Mouse (Mus musculus): Measurements from ENCODE around the gene Gstp3. TPM values are rescaled to one million over a fixed set of nuclear protein-coding genes. Genes with fewer than 3 reads are reported as not detected.
A peak's percentile ranks its signal among the peaks of the same experiment; 100 is the strongest.

Gstp3 gene
- polyA plus RNA-seq, 1 experiment from 2014 or later, result not detected

DNA sequence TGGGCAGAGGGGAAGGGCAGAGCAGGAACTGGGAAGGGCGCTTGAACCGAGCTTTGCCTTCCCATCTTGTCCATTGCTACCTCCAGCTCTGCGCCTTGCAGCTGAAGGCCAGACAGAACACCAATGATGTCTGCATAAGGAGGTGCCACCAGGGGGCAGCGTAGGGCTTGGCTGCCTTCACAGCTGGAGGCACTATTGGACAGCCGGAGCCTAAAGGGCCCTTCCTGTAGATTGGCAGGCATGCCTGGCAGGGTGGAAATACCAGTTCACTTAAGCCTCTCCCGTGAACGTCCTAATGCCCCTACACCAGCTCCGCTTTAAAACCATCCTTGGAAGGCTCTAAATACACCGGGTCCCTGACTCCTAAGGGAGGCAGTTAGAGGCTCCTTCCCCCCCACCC, 39.7 kb upstream of the Gstp3 start:
- H3K9ac ChIP-seq, result 0 out of 2 replicates have a peak overlapping the region, but pooled peaks have one; percentile 13
- peak overlapping the region; percentile 81 for H3K4me2 ChIP-seq
- ATAC-seq, result no peak
- no peaks in the 10 kb centered on the region for H3K36me3 ChIP-seq (ENCODE audit: poor library complexity, severe bottlenecking)
- peaks cover 32% of the 10 kb centered on the region for H3K27me3 ChIP-seq
- H3K27ac ChIP-seq, result no peak overlapping the region
- WGBS, result 13% methylated on average over 9 of the region's 9 CpGs
- peaks cover 56% of the 10 kb centered on the region for H3K4me1 ChIP-seq
- 0 out of 2 replicates have a peak overlapping the region, but pooled peaks have one; percentile 50 for H3K4me3 ChIP-seq
- no peaks in the 10 kb centered on the region for H3K9me3 ChIP-seq (replicated peaks)

DNA sequence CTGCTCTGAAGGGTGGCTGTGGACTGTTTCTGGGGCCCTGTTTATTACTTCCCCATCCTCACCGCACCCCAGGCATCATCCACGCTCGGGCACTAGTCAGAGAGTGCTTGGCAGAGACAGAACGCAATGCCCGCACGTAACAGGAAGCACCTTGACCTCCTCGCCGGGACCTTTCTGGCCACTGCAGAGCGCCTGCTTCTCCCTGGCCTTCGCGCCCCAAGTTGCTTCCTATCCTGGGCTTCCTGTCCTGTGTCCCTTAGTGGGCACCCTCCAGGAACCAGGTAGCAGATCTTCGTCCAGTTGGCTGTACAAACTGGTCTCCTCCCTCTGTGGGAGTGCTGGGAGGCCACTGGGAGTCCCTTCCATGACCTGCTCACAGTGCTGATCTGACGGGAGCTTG, 39.1 kb upstream of the Gstp3 start:
- peaks cover 56% of the 10 kb centered on the region for H3K4me1 ChIP-seq

DNA sequence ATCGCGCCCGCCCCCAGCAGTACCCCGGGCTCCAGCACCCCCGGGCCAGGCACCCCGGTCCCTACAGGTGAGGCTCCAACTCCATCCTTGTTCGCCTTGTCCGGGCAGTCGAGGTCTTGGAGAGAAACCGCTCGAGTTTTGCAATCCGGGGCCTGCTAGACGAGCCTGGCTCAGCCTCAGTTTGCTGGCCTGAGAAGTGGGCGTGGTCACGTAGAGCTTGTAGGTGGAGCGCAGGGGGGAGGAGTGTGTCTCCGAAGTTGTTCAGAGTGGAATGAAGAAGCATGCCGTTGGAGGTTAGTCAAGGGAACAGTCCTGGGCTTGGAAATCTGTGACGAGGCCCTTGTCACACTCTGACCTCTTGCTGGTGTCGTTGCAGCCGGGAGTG, 38.1 kb upstream of the Gstp3 start:
- ATAC-seq, result no peak; the same call in 1 of the 2 replicates
- H3K4me2 ChIP-seq, result peak overlapping the region; percentile 68
- peak overlapping the region; percentile 88 for H3K27ac ChIP-seq
- peaks cover 30% of the 10 kb centered on the region for H3K27me3 ChIP-seq
- no peaks in the 10 kb centered on the region for H3K9me3 ChIP-seq (replicated peaks)
- peak overlapping the region; percentile 60 for H3K4me3 ChIP-seq
- H3K9ac ChIP-seq, result peak overlapping the region; percentile 68
- no peaks in the 10 kb centered on the region for H3K36me3 ChIP-seq (ENCODE audit: poor library complexity, severe bottlenecking)
- under 1% methylated on average over 21 of the region's 21 CpGs for WGBS
- H3K4me1 ChIP-seq, result peaks cover 56% of the 10 kb centered on the region

More for the DNA sequence above, 39.1 kb upstream of the Gstp3 start:
- Histone ChIP-seq H3K27ac (no peak overlapping the region), H3K4me2 (peak overlapping the region; percentile 68; the same call in 1 of the 2 replicates), H3K9me3 (replicated peaks) (no peaks in the 10 kb centered on the region), H3K4me3 (no peak overlapping the region), H3K27me3 (peaks cover 32% of the 10 kb centered on the region), H3K36me3 (ENCODE audit: poor library complexity, severe bottlenecking) (no peaks in the 10 kb centered on the region), H3K9ac (0 out of 2 replicates have a peak overlapping the region, but pooled peaks have one; percentile 13)
- WGBS, result 91% methylated on average over 13 of the region's 13 CpGs
- ATAC-seq, result no peak

DNA sequence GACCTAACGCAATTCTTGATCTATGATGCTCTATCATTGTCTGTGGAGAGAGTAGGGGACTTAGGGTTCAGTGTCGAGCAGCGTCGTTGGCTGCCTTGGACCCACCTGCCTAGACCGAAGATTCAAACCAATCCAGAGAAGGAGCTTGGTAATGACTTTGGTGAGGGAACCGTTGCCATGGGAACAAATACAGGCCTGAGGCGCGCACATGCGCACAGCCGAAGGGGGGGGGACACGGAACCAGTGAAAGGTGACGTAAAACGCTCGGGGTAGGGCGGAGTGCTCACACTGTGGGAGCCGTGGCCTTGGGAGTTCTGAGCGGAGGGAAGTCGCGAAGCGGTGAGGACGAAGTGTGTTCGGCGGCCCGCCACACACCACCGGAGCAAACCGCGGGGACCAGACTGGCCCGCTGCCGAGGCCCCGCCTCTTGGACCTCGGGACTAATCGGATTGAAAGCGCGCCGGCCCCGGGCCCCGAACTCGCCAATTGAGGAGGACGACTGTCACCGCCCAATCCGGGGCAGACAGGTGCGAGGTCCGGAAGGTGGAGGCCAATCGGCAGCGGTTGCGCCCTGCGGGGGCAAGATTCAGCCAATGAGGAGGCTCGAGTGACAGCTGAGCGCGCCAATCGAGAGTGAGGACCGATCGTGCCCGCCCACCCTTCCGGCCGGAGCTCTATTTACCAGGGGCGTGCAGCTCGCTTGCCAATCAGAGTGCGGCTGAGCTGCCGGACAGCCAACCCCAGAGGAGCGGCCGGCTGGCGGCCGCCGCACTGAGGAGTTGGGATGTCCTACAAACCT, 37.5 kb upstream of the Gstp3 start, which contains the start of gene Cdk2ap2:
Cdk2ap2 (plus strand) TSS at position 541 of the 799 bp plus-strand sequence.
- ATAC-seq, result peak; percentile 94
- Histone ChIP-seq H3K36me3 (ENCODE audit: poor library complexity, severe bottlenecking) (no peaks in the 10 kb centered on the region), H3K27ac (peak within 1 kb of the TSS; percentile 88), H3K4me2 (peak within 1 kb of the TSS; percentile 68), H3K27me3 (peaks cover 24% of the 10 kb centered on the region), H3K9me3 (replicated peaks) (no peaks in the 10 kb centered on the region), H3K4me1 (peaks cover 54% of the 10 kb centered on the region), H3K4me3 (peak within 1 kb of the TSS; percentile 60), H3K9ac (peak within 1 kb of the TSS; percentile 68)
- under 1% methylated on average over 62 of the region's 65 CpGs for WGBS

GRCm38 (mm10) chr19:4095802-4096201, 36.4 kb upstream of the Gstp3 start:
- H3K9me3 ChIP-seq (replicated peaks), result no peaks in the 10 kb centered on the region
- no peaks in the 10 kb centered on the region for H3K36me3 ChIP-seq (ENCODE audit: poor library complexity, severe bottlenecking)
- 71% methylated on average over 3 of the region's 3 CpGs for WGBS
- H3K4me1 ChIP-seq, result peaks cover 43% of the 10 kb centered on the region
- H3K4me3 ChIP-seq, result no peak overlapping the region
- ATAC-seq, result no peak
- H3K4me2 ChIP-seq, result peak overlapping the region; percentile 68; the same call in 1 of the 2 replicates
- no peak overlapping the region for H3K27ac ChIP-seq
- peaks cover 14% of the 10 kb centered on the region; the same call in 1 of the 2 replicates for H3K27me3 ChIP-seq
- no peak overlapping the region for H3K9ac ChIP-seq

DNA sequence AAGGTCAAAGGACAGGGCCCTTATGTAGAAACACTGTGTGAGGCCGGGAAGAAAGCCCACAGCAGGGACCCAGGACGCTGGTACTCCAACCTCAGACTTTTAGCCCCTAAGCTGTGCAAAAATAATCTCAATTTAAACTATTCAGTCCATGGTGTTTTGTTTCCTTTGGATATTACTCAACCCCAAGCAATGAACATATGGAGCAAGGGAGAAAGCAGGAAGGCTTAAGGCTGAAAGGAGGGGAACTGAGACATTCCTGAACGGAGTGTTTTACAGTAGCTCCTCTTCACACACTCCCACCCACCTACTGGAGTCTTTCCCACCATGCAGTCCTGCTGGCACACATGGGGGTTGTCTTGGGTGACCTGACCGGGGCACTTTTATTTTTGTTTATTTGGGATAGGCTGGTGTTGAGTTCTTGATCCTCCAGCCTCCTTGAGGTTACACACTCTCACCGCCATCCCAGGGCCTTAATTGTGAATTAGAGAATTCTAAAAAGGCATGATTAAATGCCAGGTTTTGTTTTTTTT, 35.5 kb upstream of the Gstp3 start:
- Histone ChIP-seq H3K4me2 (no peak overlapping the region), H3K9ac (no peak overlapping the region), H3K4me3 (no peak overlapping the region), H3K27ac (no peak overlapping the region), H3K36me3 (ENCODE audit: poor library complexity, severe bottlenecking) (no peaks in the 10 kb centered on the region), H3K27me3 (peaks cover 6% of the 10 kb centered on the region; the same call in 1 of the 2 replicates), H3K4me1 (peaks cover 34% of the 10 kb centered on the region), H3K9me3 (replicated peaks) (no peaks in the 10 kb centered on the region)
- WGBS, result 80% methylated on average over 5 of the region's 5 CpGs
- ATAC-seq, result no peak

DNA sequence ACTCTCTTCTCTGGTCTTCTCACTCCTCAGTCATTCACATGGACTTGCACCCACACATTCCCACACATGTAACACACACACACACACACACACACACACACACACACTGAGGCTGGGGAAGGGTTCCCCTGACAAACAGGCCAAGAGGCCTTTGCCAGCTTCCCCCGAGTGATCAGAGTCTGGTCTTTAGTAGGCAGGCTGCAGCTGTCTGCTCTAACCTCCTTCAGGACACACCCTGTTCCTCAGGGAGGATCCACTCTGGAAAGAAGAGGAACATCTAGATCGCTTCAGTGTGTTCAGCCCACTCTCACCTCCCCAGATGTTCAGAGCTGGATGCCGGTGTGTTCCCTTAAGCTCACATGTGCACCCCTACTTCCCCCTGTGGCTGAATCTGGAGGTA, 35.0 kb upstream of the Gstp3 start:
- no peak overlapping the region for H3K9ac ChIP-seq
- peaks cover under 1% of the 10 kb centered on the region; the same call in 1 of the 2 replicates for H3K27me3 ChIP-seq
- no peaks in the 10 kb centered on the region for H3K36me3 ChIP-seq (ENCODE audit: poor library complexity, severe bottlenecking)
- no peak overlapping the region for H3K4me2 ChIP-seq
- H3K27ac ChIP-seq, result no peak overlapping the region
- no peaks in the 10 kb centered on the region for H3K9me3 ChIP-seq (replicated peaks)
- 83% methylated on average over 3 of the region's 3 CpGs for WGBS
- ATAC-seq, result no peak
- no peak overlapping the region for H3K4me3 ChIP-seq
- H3K4me1 ChIP-seq, result peaks cover 29% of the 10 kb centered on the region

DNA sequence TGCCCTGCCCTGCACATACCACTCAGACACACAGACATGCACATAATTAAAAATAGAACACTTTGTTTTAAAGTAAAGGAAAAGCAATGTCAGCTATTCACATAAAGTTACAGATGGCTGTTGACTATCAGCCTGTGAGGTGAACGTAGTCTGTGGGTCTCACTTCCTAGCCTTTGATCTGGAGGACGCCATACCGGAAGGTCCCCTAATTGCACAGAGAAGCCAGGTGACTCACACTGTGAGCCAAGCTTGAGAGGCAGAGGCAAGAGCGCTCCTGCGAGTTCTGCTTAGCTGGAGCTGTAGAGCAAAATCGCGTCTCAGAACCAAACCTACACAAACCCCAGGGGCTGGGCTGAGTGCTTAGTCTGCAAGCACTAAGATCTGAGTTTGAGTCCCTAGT, 34.4 kb upstream of the Gstp3 start:
- Histone ChIP-seq H3K27me3 (no peaks in the 10 kb centered on the region), H3K9me3 (replicated peaks) (no peaks in the 10 kb centered on the region), H3K9ac (no peak overlapping the region), H3K4me3 (no peak overlapping the region), H3K36me3 (ENCODE audit: poor library complexity, severe bottlenecking) (no peaks in the 10 kb centered on the region), H3K4me2 (no peak overlapping the region), H3K27ac (no peak overlapping the region), H3K4me1 (peaks cover 29% of the 10 kb centered on the region)
- WGBS, result 78% methylated on average over 7 of the region's 7 CpGs
- no peak for ATAC-seq

DNA sequence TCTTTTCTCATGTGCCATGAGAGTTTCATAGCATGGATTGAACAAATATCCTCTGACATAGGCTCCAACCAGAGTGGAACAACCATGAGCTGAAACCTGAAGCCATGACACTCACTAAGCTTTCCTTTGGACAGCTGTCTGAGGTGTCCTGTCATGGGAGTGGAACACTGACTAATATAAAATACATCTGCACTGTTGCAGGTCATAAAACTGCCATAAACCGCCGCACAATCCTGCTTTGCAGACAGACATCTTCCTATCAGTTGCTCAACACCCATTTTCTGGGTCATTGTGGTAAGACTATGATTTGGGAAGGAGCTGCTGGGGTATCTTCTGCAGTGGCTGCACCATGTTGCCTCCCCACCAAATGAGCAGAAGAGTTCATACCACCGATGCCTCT, 33.4 kb upstream of the Gstp3 start:
- no peaks in the 10 kb centered on the region for H3K9me3 ChIP-seq (replicated peaks)
- H3K4me2 ChIP-seq, result no peak overlapping the region
- H3K4me1 ChIP-seq, result peaks cover 18% of the 10 kb centered on the region
- H3K27me3 ChIP-seq, result no peaks in the 10 kb centered on the region
- no peak for ATAC-seq
- no peak overlapping the region for H3K4me3 ChIP-seq
- WGBS, result 90% methylated on average over 3 of the region's 3 CpGs
- H3K27ac ChIP-seq, result no peak overlapping the region
- H3K36me3 ChIP-seq (ENCODE audit: poor library complexity, severe bottlenecking), result no peaks in the 10 kb centered on the region
- H3K9ac ChIP-seq, result no peak overlapping the region

GRCm38 (mm10) chr19:4091383-4091782, 32.0 kb upstream of the Gstp3 start:
- 74% methylated on average over 2 of the region's 2 CpGs for WGBS
- Histone ChIP-seq H3K9me3 (replicated peaks) (no peaks in the 10 kb centered on the region), H3K4me3 (no peak overlapping the region), H3K4me1 (peaks cover 12% of the 10 kb centered on the region), H3K4me2 (no peak overlapping the region), H3K27me3 (no peaks in the 10 kb centered on the region), H3K27ac (no peak overlapping the region), H3K36me3 (ENCODE audit: poor library complexity, severe bottlenecking) (no peaks in the 10 kb centered on the region), H3K9ac (no peak overlapping the region)
- ATAC-seq, result no peak

- 85% methylated on average over 3 of the region's 3 CpGs for WGBS
- Histone ChIP-seq H3K9ac (no peak overlapping the region), H3K36me3 (ENCODE audit: poor library complexity, severe bottlenecking) (no peaks in the 10 kb centered on the region), H3K27me3 (no peaks in the 10 kb centered on the region), H3K9me3 (replicated peaks) (no peaks in the 10 kb centered on the region), H3K4me1 (peaks cover 6% of the 10 kb centered on the region), H3K4me3 (no peak overlapping the region), H3K27ac (no peak overlapping the region), H3K4me2 (no peak overlapping the region)
- no peak for ATAC-seq
Measured at GRCm38 (mm10) chr19:4090446-4090845, 31.1 kb upstream of the Gstp3 start.

DNA sequence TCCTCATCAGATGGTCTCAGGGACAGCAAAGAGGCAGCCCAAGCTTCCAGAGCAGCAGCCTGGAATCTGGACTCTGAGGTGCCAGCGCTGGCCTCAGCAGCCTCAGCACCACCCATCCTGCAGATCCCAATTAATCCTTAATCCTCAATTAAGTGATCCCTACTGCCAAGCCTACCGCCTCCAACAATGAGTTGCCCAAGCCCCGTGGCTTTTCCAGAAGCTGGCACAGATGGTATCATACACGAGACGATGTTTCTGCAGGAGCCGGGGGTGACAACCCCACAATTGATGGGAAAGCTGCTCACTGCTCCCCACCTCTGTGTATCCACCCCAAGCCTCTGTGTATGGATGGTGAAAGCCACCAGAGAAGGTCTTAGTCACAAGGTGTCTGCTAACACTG, 29.8 kb upstream of the Gstp3 start:
- Histone ChIP-seq H3K4me2 (no peak overlapping the region), H3K9me3 (replicated peaks) (no peaks in the 10 kb centered on the region), H3K4me1 (peaks cover 6% of the 10 kb centered on the region), H3K4me3 (no peak overlapping the region), H3K27me3 (no peaks in the 10 kb centered on the region), H3K36me3 (ENCODE audit: poor library complexity, severe bottlenecking) (no peaks in the 10 kb centered on the region), H3K9ac (0 out of 2 replicates have a peak overlapping the region, but pooled peaks have one; percentile 5), H3K27ac (no peak overlapping the region)
- no peak for ATAC-seq
- 50% methylated on average over 6 of the region's 6 CpGs for WGBS
